Mouse (Mus musculus) 3T3-L1 (cell line): ENCODE results near the gene Trim2.
A peak's percentile ranks its signal among the peaks of the same experiment; 100 is the strongest.

Source experiments
- DNase-seq: peaks from one replicate; pipeline ENCODE4 v3.0.0-alpha.2; 2015; ENCODE audit warnings: low read depth, low spot score

The Trim2 gene

GRCm38 (mm10) chr3:84306777-84307176, at the start of gene Trim2:
Gene Trim2, minus strand, starts transcription at chr3:84306877.
- no peak for DNase-seq

GRCm38 (mm10) chr3:84355930-84356689, 49.4 kb upstream of the Trim2 start:
- peak; percentile 85 for DNase-seq

- DNase-seq, result peak; percentile 85
These were observed 45.8 kb upstream of the Trim2 start for GRCm38 (mm10) chr3:84352353-84353034.

- no peak for DNase-seq
These were observed 43.6 kb upstream of the Trim2 start for GRCm38 (mm10) chr3:84350311-84350710.

- no peak for DNase-seq
These were observed 43.1 kb upstream of the Trim2 start for GRCm38 (mm10) chr3:84349771-84350170.

GRCm38 (mm10) chr3:84347426-84347825, 40.7 kb upstream of the Trim2 start:
- DNase-seq, result peak; percentile 71

GRCm38 (mm10) chr3:84346456-84347150, 39.9 kb upstream of the Trim2 start:
- DNase-seq, result peak; percentile 65

- peak; percentile 32 for DNase-seq
These were observed 38.9 kb upstream of the Trim2 start for GRCm38 (mm10) chr3:84345646-84345980.

- DNase-seq, result peak; percentile 96
These were observed 38.3 kb upstream of the Trim2 start for GRCm38 (mm10) chr3:84344725-84345645.

- no peak for DNase-seq
These were observed 36.4 kb upstream of the Trim2 start for GRCm38 (mm10) chr3:84343101-84343500.

GRCm38 (mm10) chr3:84341811-84342210, 35.1 kb upstream of the Trim2 start:
- no peak for DNase-seq

- no peak for DNase-seq
These were observed 30.9 kb upstream of the Trim2 start for GRCm38 (mm10) chr3:84337585-84337984.

- no peak for DNase-seq
These were observed 29.7 kb upstream of the Trim2 start for GRCm38 (mm10) chr3:84336342-84336741.

GRCm38 (mm10) chr3:84335421-84336073, 28.9 kb upstream of the Trim2 start:
- DNase-seq, result no peak

GRCm38 (mm10) chr3:84334771-84335420, 28.2 kb upstream of the Trim2 start:
- DNase-seq, result no peak

- peak; percentile 66 for DNase-seq
These were observed 27.0 kb upstream of the Trim2 start for GRCm38 (mm10) chr3:84333400-84334349.

GRCm38 (mm10) chr3:84330210-84330609, 23.5 kb upstream of the Trim2 start:
- DNase-seq, result peak; percentile 52

GRCm38 (mm10) chr3:84324967-84325441, 18.3 kb upstream of the Trim2 start:
- peak; percentile 74 for DNase-seq

- DNase-seq, result peak; percentile 74
These were observed 17.8 kb upstream of the Trim2 start for GRCm38 (mm10) chr3:84324478-84324877.
